Mouse (Mus musculus): Measurements from ENCODE around the gene Ttc22.

Gene Ttc22

DNA sequence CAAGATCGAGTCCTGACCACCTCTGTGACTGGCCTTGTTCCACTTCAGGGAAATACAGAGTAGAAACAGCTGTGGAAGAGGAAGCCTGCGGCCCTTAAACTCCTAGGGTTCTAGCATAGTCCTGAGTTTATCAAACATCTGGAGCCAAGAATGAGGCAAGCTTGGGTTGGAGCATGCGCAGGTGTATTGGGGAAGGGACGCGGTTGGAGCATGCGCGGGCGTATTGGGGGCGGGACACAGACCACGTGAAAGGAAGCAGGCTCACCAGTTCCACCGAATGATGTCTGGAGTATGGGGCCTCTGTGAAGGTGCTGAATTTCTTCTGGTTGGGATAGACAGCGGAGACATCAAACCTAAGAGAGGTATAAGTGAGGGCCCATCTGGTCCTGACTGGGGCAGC, 6.6 kb upstream of the Ttc22 start:
- DNase-seq (ENCODE audit: low spot score): no peak

DNA sequence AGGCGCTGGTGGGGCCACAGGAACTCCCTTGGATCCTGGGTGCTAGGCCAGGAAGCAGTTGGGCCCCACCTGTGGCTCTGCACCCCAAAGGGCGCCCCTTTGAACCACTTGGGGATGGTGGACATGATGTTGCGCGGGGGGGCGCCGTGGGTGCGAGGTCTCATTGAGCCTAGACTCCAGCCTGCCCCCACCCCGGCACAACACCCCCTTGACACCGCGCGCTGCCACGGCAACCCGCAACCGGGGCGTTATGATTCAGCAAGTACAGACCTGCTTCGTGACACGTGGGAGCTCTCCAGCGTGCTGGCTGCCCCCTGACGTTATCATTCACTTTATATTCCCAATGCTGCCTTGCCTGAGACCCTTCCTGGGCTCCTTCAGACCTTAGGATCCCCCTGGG, 5.2 kb upstream of the Ttc22 start, which contains the start of gene Lexm:
Lexm (minus strand) TSS at position 186 of the 400 bp plus-strand sequence.
- DNase-seq (ENCODE audit: low spot score): no peak

DNA sequence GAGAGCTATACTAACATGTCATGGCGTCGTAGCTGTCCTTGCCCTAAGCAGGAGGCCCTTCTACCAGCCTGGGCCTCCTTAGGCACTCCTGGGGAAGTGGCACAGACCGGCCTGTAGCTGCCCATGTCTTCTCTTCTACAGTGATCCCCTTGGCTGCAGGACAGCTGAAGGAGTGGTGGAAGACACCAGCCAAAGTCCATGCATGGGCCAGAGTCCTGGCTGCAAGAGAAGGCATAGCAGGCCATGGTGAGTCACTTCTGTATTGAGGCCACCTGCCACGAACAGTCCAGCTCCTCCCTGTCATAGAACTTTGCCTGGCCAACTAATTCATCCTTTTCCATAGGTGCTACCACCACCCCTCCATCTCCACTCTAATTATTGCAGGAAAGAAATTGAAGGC, 3.3 kb upstream of the Ttc22 start:
- no peak for DNase-seq (ENCODE audit: low spot score)

DNA sequence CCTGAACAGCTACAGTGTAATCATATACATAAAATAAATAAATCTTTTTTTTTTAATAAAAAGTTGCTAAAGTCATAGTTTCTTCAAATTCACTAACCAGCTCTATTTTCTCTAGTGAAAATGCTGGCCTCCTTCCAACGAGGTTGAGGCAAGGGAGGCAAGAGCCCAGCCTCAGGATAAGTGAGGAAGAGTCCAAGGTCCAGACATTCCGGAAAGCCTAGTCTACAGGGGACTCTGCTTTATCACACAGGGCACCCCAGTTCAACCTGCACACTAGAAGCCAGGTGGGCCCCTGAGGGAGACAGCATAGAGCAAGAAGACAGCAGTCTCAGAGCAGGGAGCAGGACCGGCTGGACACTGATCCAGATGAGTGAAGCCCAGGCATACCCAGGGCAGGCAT, 804 bp upstream of the Ttc22 start:
- no peak for DNase-seq (ENCODE audit: low spot score)

DNA sequence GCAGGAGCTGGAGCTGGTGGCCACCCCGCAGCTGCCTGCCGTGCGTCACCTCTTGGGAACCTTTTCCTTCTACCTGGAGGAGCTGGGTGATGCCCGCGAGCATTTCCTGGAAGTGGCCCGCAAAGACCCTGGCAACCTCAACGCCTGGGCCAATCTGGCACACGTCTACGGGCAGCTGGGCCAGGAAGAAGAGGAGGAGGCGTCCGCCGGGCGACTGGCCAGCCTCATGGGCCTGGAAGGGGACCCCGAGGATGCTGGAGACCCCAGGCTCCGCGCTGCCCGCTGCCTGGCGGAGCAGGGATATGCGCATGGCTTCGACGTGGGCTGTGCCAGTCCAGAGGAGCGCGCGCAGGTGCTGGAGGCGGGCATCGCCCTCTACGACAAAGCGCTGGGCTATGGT, 480 bp downstream of the Ttc22 start:
- DNase-seq (ENCODE audit: low spot score): no peak

DNA sequence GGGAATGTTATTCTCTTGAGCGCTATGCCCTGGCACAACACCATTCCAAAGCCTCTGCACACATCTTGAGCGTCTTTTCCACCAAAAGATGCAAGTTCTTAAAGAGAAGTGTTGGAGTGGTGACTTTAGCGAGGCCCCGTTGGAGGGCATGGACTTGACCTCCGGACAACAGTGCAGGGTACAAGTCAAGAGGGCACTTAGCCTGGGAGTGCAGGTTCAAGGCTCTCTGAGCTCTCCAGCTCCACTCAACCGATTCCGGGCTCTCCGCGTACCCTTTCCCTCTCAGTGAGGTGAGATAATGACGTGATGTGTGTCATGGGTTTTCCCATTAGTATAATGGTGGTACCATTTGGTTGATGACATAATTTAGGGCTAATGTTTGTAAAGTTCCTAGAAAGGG, 2.0 kb downstream of the Ttc22 start:
- DNase-seq (ENCODE audit: low spot score): peak; percentile 43

DNA sequence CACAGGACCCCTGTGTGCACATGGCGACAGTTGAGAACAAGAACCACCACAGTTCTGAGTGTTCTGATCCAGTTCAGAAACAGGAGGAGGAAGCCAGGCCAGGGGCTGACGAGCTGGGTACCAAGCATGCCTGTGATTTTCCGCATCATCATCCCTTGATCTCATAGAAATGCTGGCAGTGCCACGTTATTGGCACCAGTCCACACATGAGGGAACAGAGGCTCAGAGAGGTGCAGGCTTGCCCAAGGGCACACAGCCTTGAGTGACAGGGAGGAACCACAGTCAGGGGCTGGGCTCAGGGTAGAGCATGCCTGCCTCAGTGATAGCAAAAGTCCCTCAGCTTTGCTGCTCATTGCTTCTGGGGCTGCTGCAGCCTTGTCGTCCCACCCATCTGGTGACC, 5.6 kb downstream of the Ttc22 start:
- DNase-seq (ENCODE audit: low spot score): no peak

DNA sequence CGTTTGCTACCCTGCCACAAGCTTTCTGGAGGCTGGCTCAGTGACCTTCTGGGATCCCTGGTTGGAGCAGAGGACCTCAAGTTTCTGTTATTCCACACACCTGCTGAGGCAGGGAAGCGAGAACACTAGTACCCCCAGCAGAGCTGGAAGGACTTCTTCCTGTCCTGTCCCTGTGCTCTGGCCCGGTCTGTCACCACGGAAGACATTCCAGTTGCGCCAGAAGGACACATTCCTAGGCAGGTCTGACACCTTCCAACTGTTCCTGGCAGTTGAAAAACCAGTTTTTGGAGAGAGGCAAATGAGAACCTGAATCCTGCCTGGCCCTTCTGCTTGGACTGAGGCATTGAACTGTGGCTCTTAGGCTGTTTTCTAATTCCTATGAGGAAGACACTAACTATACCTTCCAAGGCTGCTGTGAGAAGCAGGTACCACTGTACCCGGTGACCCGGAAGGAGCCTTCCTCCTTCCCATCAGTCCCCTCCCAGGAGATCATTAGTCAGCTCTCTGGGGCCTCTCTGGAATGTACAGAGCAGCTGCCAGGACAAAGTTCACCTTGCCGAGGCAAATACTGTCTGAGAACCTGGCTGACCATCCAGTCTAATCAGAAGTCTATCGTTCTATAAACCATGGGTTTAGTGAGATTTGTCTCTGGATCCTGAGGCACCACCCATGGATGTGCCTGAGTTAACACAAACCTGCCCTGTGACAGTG, 6.6 kb downstream of the Ttc22 start:
- DNase-seq (ENCODE audit: low spot score): peak; percentile 34

DNA sequence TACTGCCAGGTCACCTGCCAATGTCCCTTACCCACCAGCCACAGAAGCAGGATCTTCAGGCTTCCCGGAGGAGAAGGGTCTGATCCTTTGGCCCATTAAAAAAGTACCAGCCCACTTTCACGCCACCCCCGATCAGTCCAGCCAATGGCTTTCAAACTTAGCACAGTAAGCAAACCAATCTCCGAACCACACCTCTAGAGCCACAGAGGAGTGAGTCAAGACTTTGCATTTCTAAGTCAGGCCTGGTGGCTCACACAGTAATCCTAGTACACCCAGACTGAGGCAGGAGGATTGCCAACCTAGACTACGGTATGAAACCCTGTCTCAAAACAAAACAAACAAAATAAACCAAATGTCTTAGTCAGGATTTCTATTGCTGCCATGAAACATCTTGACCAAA, 7.1 kb downstream of the Ttc22 start:
- no peak for DNase-seq (ENCODE audit: low spot score)

DNA sequence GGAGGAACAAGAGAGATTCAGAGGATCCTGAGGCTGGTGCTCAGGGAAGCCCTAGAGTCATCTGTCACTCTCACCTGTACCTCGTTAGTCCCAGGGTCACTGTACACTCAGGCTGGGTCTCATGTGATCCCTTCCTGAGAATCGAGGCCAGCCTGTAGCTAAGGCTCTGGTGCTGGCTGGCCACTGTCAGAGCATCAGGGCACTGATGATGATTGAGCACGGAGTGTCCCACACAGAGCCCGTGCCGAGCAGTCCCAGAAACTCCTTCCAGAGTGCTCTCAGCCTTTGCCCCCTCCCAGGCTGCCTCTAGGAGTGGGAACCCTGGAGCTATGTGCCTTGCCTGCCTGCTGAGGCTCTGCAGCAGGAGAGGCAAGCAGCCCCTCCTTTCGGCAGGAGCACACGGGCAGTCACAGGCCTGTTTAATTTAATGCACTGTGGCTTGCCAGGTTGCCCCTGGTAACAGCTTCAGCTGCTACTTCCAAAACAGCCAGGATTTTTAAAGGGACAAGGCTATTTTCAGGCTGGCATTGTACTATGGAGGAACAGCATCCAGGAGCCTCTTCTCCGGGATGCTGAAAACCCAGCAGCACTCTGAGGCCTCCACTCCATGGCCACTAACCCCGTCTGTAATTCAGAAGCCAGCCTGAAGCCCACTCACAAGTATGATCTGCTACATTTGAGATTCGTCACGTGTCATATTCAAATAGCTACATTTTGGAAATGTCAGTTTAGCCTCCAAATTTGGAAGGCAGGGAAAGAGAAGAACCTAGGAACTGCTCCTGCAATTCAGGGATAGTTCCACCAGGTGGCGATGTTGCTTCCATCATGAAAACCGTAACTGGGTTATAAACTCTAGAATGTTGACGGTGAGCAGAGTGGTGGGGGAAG, 8.3 kb downstream of the Ttc22 start:
- peak; percentile 44 for DNase-seq (ENCODE audit: low spot score)

DNA sequence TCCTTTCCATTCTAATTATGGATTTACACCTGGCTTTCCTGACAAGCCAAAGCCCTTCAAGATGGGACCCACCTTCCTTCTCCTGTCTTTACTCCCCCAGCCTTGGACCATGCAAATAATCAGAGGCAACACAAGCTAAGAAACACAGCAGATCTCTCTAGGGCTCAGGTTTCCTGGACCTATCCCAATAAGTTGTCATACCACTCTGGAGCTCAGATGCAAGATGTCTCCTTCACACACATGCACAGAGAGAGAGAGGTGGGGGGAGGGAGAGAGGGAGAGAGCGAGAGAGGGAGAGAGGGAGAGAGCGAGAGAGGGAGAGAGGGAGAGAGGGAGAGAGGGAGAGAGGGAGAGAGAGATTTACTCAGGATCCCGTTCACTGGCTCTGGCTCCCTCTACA, 10.1 kb downstream of the Ttc22 start:
- no peak for DNase-seq (ENCODE audit: low spot score)

DNA sequence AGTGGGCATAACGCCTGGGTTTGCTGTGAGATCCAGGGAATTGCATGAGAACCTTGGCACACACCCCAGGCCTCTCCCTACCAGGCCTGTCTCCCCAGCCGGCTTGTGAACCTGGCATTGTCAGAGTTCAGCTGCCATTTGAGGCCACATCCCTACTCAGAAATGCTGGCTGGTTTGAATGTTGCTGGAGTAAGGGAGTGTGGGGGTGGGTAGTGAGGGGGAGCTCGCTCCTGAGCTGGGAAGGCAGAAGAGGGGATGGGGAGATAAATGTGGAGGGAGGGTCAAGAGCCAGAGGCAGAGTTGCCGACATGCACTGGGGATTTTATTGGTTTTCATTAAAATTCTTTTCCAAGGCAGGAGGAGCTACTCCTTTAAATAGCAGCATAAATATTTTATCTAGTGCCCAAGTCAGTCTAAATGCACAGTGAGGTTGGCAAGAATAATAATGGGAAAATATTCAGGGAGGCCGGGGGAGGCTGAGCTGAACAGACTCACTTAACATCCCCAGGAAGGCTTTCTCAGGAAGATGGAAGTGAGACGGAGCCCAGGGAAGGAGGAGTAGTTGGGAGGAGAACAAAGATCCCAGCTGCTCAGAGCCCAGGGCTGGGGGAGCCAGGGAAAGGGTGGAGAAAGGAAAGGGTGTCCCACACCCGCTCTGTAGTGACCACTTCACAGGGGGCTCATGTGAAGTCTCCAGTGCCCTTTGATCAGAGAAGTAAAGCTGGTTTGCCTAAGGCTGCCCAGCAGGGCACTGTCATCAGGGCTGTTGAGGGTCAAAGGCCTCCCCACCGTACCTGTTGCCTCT, 11.3 kb downstream of the Ttc22 start:
- no peak for DNase-seq (ENCODE audit: low spot score)

DNA sequence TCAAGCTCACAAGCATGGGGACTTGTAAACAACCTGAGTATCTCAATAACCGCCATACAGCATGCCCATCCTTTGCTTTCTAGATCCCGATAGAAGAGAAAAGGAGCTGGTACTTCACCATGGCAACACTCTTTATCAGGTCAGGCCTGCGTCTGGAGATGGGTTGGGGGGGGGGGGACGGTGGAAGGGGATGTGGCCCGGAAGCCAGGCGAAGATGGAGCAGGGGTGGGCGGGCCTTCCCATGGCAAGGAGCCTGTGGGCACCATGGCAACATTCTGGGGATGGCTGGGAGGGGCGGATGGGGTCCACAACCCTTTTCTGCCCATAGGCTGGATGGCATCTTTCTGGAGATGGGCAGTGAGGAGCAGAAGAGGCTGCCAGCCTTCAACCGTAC, 11.9 kb downstream of the Ttc22 start:
- DNase-seq (ENCODE audit: low spot score): no peak

DNA sequence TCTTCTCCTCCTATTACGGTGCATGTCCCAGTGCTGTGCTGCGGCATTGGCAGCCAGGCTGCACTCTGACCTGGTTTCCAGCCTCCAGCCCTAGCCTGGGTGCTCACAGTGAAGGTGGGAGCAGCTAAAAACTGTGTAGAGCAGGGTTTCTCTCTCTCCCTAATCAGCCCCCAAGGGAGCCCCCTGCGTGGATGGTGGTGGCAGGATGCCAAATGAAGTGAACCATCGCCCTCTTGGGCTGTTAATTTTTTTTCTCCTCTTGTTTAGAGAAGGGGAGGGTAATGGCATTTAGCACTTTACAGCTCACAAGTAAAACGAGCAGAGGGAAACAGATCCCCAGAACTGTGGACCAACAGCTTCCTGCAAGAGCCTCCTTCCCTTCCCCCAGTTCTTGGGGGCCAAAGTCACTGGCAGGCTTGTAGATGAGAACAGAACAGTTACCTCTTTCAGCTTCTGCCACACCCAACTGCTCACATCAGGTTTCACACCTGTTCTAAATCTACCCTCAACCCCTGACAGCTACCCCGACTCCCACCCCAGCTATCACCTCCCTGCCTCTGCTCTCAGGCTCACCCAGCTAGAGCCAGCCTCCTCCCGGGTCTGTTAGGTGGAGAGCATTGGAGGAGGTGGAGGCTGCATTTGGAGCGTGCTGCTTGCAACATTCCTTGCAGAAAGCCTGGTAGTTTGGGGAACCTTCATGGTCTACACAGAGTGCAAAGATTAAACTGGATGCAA, 21.4 kb downstream of the Ttc22 start:
- no peak for DNase-seq (ENCODE audit: low spot score)

DNA sequence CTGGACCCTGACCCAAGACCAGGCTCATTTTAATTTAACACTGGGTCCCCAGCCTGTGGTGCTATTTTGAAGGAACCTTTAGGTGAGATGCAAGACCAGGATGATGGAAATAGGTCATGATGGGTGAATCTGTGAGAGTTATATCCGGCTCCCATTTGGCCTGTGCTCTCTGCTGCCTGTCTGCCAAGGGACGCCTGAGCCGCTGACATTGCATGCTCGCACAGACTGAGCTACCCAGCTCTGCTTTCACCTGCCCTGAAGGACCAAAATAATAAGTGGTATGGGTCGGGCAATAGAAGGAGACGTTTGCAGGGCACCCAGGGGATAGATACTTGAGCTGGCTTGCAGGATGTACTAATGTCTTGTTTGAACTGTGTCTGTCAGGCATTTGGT, 22.0 kb downstream of the Ttc22 start:
- DNase-seq (ENCODE audit: low spot score): no peak

DNA sequence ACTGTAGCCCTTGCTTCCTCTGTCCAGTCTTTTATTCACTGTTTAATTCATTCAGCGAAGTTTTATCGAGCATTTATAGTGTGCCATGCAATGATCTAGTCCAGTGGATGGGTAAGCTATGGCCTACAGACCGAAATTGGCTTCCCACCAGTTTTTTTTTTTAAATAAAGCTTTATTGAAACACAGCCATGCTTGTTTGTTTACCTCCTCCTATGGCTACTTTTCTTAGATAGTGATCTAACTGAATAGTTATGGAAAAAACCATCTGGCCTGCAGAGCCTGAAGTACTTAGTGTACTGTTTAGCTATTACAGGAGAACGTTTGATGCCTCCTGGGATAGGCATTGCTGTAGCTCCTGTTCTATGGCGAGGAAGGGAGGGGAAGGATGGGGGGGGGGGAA, 23.6 kb downstream of the Ttc22 start:
- no peak for DNase-seq (ENCODE audit: low spot score)

DNA sequence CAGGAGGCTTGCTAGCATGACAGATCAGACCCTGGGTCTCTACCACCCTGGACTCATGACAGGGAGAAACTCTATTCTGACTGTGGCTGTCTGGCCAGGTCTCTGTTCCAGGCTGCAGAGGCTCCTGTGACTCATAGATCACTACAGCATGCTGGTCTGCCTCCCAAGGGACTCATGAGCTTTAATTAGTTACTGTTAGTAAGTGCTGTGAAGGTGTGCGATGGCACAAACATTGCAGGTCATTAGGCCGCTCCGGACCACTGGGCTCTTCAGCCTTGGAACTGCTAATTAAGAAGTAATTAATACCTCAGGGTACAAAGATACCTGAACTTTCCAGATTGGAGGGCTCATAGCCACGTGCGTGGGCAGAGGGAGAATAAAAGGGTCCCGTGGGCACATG, 24.9 kb downstream of the Ttc22 start:
- DNase-seq (ENCODE audit: low spot score): no peak

DNA sequence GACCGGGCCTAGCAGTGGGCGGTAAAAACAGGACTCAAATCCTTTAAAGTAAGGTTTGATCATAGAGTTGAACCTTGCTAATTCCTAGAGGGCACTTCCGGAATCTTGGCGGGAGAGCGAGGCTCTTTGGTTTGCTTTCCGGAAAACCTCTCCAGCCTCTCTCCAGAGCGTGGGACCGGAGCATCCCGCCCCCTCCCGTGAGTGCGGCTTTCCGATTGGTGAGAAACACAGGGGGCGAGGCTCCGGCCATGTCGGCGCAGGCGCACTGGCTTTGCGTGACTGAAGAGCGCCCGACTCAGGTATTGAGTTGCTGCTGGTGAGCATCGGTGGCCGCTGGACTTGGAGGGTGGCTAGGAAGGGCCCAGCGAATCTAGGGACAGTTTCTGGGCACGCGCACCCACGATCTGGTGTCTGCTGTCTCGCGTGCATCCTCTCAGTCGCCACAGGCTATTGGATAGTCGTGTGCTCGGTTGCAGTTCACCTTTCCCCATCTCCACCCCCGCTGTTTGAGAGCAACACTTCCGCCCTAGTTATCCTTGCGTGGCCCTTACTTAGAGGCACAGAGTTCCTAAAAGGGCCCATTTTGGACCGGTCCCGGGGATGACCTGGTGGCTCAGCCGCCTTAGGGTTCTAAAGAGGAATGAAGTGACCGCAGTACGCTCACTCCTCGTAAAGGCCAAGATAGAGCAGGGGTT, 28.7 kb downstream of the Ttc22 start, which contains the start of gene Pars2:
Pars2 (plus strand) TSS at position 237 of the 695 bp plus-strand sequence.
- DNase-seq (ENCODE audit: low spot score): peak; percentile 97

DNA sequence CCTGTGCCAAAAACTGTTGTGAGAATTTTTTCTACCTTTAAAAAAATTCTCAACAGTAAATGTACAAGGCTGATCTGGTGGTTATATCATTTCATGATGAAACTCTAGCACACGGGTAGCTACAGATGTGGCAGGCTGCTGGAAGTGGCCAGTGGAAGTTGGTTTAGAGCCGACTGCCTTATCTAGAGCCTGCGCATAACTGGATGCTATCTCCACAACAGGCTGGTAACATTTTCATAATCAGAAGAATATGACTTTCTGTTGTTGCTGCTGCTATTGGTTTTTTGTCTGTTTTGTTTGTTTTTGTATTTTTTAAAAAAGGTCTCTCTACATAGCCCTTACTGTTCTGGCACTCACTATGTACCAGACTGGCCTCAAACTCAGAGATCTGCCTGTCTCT, 30.3 kb downstream of the Ttc22 start:
- no peak for DNase-seq (ENCODE audit: low spot score)

DNA sequence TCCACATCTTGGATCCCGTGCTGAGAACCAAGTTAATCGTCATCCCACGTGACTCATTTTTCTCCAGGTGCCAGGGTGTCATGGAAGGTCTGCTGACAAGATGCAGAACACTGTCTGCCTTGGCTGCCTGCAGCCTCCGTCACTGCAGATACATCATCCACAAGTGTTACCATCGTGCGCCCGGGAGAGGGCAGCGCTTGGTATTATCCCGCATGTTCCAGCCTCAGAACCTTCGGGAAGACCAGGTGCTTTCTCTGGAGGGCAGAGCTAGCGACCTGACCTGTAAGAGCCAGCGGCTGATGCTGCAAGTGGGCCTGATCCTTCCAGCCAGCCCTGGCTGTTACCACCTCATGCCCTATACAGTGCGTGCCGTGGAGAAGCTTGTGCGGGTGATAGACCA, 30.8 kb downstream of the Ttc22 start:
- DNase-seq (ENCODE audit: low spot score): no peak

DNA sequence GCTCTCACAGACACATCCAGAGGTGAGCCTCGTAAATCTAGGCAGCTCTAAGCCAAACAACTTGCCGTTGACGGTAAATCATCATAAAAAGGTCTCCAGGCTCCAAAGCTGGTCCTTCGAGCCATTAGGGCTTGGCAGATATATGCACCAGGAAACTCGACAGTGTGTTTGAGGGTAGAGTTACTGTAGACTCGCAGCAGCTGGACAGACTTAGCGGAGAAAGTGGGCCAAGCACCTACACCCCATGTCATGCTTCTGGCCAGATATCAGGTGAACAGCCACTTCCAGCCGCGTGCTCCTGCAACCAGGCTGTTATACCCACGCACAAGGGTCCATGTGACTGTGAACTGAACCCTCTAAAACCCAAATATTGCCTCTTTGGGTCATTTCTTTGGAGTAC, 33.4 kb downstream of the Ttc22 start:
- no peak for DNase-seq (ENCODE audit: low spot score)

All from lung, postnatal 25 days (tissue).